Mouse (Mus musculus): Measurements from ENCODE around the gene Cers2. TPM values are rescaled to one million over a fixed set of nuclear protein-coding genes. Genes with fewer than 3 reads are reported as not detected.

The Cers2 gene
- polyA plus RNA-seq, 1 experiment from 2014 or later: 75.0 TPM

DNA sequence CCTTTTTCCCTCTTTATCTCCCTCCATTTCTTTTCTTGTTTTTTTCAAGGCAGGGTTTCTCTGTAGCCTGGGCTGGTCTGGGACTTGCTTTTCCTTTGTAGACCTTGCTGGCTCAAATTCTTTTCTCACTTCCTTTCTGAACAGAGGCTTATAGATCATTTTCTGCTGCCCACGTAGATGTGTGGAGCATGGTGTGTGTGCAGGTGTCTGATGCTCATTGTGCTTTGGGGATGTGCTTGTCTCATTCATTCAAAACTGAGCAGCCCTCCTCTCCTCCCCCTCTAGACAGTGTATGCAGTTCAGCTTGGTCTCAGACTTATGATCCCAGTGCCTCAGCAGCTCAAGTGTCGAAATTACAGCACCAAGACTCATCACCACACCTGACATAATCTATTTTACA, 4.5 kb downstream of the Cers2 start:
- Histone ChIP-seq H3K4me1 (ENCODE audit: control insufficient read depth, insufficient read depth, low read length) (peaks cover 12% of the 10 kb centered on the region; the same call in 1 of the 2 replicates), H3K4me3 (ENCODE audit: low read depth, low read length) (no peak overlapping the region), H3K9ac (replicated peaks; ENCODE audit: low read depth, low read length) (no peak overlapping the region), H3K36me3 (ENCODE audit: control insufficient read depth, insufficient read depth, low read length) (peaks cover 35% of the 10 kb centered on the region), H3K27me3 (ENCODE audit: control insufficient read depth, insufficient read depth, low read length) (no peaks in the 10 kb centered on the region), H3K27ac (ENCODE audit: low read depth, low read length) (no peak overlapping the region), H3K4me2 (ENCODE audit: low read depth, low read length) (no peak overlapping the region), H3K9me3 (ENCODE audit: control insufficient read depth, low read length) (no peaks in the 10 kb centered on the region)
- 64% methylated on average over 2 of the region's 2 CpGs for WGBS
- ATAC-seq (ENCODE audit: low read depth): no peak

DNA sequence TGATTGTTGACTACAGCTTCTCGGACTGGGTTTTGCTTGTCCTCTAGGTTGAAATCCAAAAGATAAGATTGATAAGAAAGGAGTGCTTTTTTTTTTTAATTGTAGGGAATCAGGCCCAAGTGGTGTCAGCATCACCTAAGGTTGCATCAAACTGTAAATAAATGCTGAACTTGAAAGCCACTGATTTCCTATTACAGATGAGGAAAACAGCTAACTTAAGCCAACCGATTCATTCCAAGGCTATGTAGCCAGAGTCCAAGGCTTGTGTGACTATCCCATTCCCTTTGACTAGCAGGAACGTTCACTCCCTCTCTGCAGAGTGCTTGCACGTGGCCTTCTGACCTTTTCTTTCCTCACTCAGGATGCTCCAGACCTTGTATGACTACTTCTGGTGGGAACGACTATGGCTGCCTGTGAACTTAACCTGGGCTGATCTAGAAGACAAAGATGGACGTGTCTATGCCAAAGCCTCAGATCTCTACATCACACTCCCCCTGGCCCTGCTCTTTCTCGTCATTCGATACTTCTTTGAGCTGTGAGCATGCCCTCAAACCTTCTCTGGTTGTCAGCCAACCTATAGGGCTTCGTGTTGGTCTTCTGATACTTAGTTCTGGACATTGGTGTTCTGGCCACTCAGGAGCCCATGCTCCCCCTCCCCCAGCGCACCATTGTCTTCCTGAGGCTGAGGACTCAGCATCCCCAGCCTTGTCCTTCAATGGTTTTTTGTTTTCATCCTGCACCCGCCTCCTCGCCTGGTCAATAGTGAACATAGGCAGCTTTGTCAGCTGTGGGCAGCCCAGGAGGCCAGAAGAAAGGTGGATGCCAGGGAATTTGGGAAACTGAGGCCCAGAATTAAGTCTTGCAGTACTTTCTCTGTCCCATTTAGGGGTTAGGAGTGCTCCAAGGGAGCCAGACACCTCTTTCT, 5.4 kb downstream of the Cers2 start:
- no peak overlapping the region for H3K27ac ChIP-seq (ENCODE audit: low read depth, low read length)
- peaks cover 43% of the 10 kb centered on the region for H3K36me3 ChIP-seq (ENCODE audit: control insufficient read depth, insufficient read depth, low read length)
- H3K9ac ChIP-seq (replicated peaks; ENCODE audit: low read depth, low read length): no peak overlapping the region
- 78% methylated on average over 12 of the region's 12 CpGs for WGBS
- H3K9me3 ChIP-seq (ENCODE audit: control insufficient read depth, low read length): no peaks in the 10 kb centered on the region
- peaks cover 12% of the 10 kb centered on the region; the same call in 1 of the 2 replicates for H3K4me1 ChIP-seq (ENCODE audit: control insufficient read depth, insufficient read depth, low read length)
- no peaks in the 10 kb centered on the region for H3K27me3 ChIP-seq (ENCODE audit: control insufficient read depth, insufficient read depth, low read length)
- ATAC-seq (ENCODE audit: low read depth): no peak
- H3K4me2 ChIP-seq (ENCODE audit: low read depth, low read length): no peak overlapping the region
- H3K4me3 ChIP-seq (ENCODE audit: low read depth, low read length): no peak overlapping the region

DNA sequence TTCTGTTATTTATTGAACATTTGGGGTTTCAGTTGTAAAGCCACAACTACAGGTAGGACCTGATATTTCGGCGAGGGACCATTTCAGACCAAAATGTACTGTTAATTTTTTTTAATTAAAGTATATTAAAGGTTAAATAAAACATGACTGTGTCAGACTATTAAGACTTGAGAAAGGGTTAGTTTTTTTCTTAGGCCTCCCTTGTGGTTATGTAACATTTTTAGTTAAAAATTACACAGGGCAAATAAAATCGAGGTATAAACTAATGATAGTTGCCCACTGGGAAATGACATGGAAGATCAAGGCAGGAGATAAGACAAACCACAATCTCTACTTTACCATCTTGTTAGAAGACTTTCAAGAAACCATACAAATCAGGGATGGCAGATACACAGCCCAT, 8.8 kb downstream of the Cers2 start:
- Histone ChIP-seq H3K9me3 (ENCODE audit: control insufficient read depth, low read length) (no peaks in the 10 kb centered on the region), H3K4me3 (ENCODE audit: low read depth, low read length) (no peak overlapping the region), H3K36me3 (ENCODE audit: control insufficient read depth, insufficient read depth, low read length) (peaks cover 73% of the 10 kb centered on the region), H3K9ac (replicated peaks; ENCODE audit: low read depth, low read length) (no peak overlapping the region), H3K4me2 (ENCODE audit: low read depth, low read length) (no peak overlapping the region), H3K27me3 (ENCODE audit: control insufficient read depth, insufficient read depth, low read length) (no peaks in the 10 kb centered on the region), H3K4me1 (ENCODE audit: control insufficient read depth, insufficient read depth, low read length) (no peaks in the 10 kb centered on the region), H3K27ac (ENCODE audit: low read depth, low read length) (no peak overlapping the region)
- ATAC-seq (ENCODE audit: low read depth): no peak
- 98% methylated on average over 3 of the region's 3 CpGs for WGBS

DNA sequence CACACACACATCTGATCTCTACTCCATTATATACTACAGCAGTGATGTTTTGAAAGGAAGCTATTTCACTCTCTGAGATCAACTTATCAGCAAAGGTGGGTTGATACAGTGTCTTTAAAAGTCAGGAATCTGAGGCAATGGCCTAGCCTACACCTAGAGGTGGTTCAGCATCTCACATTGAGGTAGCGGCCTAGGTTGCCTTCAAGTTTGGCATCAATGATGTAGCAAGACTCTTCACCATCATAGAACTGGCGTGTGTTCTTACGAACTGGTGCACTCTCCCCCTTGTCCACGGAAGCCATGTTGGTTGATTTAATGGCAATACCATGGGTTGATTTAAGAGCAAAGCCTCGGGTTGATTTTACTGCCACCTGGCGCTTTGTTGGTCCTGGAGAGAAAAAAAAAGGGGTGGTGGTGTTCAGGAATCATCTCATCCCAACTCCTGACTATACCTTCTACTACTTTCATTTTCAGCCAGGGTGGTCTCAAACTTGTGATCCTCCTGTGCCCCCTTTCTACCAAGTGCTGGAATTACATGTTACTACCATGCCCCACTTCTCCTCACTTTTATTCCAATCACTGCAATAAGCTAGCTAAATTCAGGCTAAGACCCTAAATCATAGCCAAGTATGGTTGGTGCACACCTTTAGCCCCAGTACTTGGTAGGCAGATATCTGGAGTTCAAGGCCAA, 10.0 kb downstream of the Cers2 start:
- no peaks in the 10 kb centered on the region for H3K27me3 ChIP-seq (ENCODE audit: control insufficient read depth, insufficient read depth, low read length)
- H3K4me3 ChIP-seq (ENCODE audit: low read depth, low read length): no peak overlapping the region
- H3K36me3 ChIP-seq (ENCODE audit: control insufficient read depth, insufficient read depth, low read length): peaks cover 75% of the 10 kb centered on the region
- ATAC-seq (ENCODE audit: low read depth): no peak
- H3K9ac ChIP-seq (replicated peaks; ENCODE audit: low read depth, low read length): no peak overlapping the region
- H3K4me2 ChIP-seq (ENCODE audit: low read depth, low read length): no peak overlapping the region
- no peaks in the 10 kb centered on the region for H3K9me3 ChIP-seq (ENCODE audit: control insufficient read depth, low read length)
- no peaks in the 10 kb centered on the region for H3K4me1 ChIP-seq (ENCODE audit: control insufficient read depth, insufficient read depth, low read length)
- 94% methylated on average over 6 of the region's 6 CpGs for WGBS
- no peak overlapping the region for H3K27ac ChIP-seq (ENCODE audit: low read depth, low read length)

DNA sequence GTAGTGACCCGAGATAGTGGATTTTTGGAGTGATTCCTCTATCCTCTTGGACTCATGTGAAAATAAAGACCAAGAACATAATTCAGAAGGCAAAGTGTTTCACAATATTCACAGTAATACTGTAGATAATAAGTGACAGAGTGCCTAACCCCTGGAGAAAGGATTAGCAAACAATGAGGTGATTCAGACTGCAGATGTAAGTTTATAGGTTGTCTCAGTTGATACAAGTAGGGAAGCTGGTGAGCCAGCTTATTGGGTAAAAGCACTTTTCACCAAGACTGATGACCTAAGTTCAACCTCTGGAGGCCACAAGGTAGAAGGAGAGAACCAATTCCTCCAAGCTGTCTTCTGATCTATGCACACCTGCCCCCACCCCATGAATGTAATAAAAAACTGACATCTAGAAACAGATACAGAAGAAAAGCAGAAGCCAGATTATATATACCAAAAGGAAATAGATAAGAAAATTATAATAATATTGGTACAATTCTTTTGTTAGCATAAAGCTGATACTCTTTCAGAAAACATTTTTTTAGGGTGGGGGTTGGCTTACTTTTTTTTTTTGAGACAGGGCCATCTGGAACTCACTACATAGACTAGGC, 14.3 kb downstream of the Cers2 start:
- Histone ChIP-seq H3K9ac (replicated peaks; ENCODE audit: low read depth, low read length) (no peak overlapping the region), H3K27me3 (ENCODE audit: control insufficient read depth, insufficient read depth, low read length) (no peaks in the 10 kb centered on the region), H3K36me3 (ENCODE audit: control insufficient read depth, insufficient read depth, low read length) (peaks cover 59% of the 10 kb centered on the region), H3K27ac (ENCODE audit: low read depth, low read length) (no peak overlapping the region), H3K4me1 (ENCODE audit: control insufficient read depth, insufficient read depth, low read length) (no peaks in the 10 kb centered on the region), H3K9me3 (ENCODE audit: control insufficient read depth, low read length) (no peaks in the 10 kb centered on the region), H3K4me2 (ENCODE audit: low read depth, low read length) (no peak overlapping the region), H3K4me3 (ENCODE audit: low read depth, low read length) (no peak overlapping the region)
- WGBS: 94% methylated on average over 1 of the region's 1 CpGs
- no peak for ATAC-seq (ENCODE audit: low read depth)

DNA sequence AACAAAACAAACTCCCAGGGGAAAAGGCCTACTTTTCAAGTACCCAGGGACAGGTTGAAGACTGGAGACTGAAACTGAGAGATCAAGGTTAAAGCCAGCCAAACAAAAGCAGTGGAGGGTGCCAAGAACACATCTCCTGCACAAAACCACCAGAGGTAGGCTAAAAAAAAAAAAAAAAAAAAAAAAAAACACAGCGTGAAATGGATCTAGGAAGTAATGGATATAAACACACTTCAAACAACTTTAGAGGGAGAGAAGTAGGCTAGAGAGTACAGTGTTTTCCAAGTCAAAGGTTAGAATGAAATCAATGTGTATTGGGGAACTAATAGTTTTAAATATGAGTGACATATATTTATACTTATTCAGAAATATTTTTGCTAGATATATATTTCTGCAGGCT, 16.9 kb downstream of the Cers2 start:
- no peaks in the 10 kb centered on the region for H3K27me3 ChIP-seq (ENCODE audit: control insufficient read depth, insufficient read depth, low read length)
- H3K27ac ChIP-seq (ENCODE audit: low read depth, low read length): no peak overlapping the region
- H3K9ac ChIP-seq (replicated peaks; ENCODE audit: low read depth, low read length): no peak overlapping the region
- 91% methylated on average over 1 of the region's 1 CpGs for WGBS
- peaks cover 54% of the 10 kb centered on the region for H3K36me3 ChIP-seq (ENCODE audit: control insufficient read depth, insufficient read depth, low read length)
- H3K4me1 ChIP-seq (ENCODE audit: control insufficient read depth, insufficient read depth, low read length): no peaks in the 10 kb centered on the region
- H3K4me3 ChIP-seq (ENCODE audit: low read depth, low read length): no peak overlapping the region
- ATAC-seq (ENCODE audit: low read depth): no peak
- H3K9me3 ChIP-seq (ENCODE audit: control insufficient read depth, low read length): no peaks in the 10 kb centered on the region
- H3K4me2 ChIP-seq (ENCODE audit: low read depth, low read length): no peak overlapping the region

DNA sequence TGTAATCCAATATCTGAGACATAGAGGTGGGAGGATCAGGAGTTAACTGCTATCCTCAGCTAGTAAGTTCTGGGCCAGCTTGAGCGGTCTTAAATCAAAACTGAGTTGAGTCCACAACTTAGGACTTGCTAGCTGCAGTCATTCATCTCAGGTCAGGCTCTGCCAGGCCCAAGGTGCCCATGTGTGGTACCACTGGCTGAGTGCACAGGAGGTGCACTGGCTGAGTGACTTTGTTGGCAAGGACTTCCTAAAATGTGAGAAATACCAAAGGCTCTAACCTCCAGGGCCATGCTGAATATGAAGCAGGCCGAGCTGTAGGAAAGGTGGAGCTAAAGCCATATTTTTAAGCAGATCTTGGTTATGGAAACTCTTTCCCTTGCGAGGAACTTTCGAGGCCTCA, 22.8 kb downstream of the Cers2 start:
- Histone ChIP-seq H3K4me1 (ENCODE audit: control insufficient read depth, insufficient read depth, low read length) (no peaks in the 10 kb centered on the region), H3K27ac (ENCODE audit: low read depth, low read length) (no peak overlapping the region), H3K4me2 (ENCODE audit: low read depth, low read length) (no peak overlapping the region), H3K4me3 (ENCODE audit: low read depth, low read length) (no peak overlapping the region), H3K36me3 (ENCODE audit: control insufficient read depth, insufficient read depth, low read length) (peaks cover 76% of the 10 kb centered on the region), H3K27me3 (ENCODE audit: control insufficient read depth, insufficient read depth, low read length) (no peaks in the 10 kb centered on the region), H3K9ac (replicated peaks; ENCODE audit: low read depth, low read length) (no peak overlapping the region), H3K9me3 (ENCODE audit: control insufficient read depth, low read length) (no peaks in the 10 kb centered on the region)
- no peak for ATAC-seq (ENCODE audit: low read depth)
- 99% methylated on average over 4 of the region's 4 CpGs for WGBS

DNA sequence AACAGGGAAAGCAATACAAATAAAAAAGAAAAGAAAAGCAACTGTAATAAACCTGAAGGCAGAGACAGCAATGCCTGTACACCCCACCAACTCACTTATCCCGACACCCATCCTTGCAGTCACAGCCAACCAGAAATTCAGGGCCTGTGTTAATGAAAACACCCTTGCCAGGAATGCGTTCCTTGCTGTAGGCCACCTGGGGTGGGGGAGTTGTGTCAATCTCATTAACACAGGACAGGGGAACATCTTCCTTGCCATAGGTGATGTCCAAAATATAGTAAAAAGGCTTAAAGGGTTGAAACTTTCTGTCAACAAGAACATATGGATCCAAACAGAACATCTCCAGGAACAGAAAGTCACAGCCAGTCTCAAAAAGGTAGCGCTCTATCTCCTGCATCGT, 23.7 kb downstream of the Cers2 start:
- no peak overlapping the region for H3K4me2 ChIP-seq (ENCODE audit: low read depth, low read length)
- no peak overlapping the region for H3K4me3 ChIP-seq (ENCODE audit: low read depth, low read length)
- no peaks in the 10 kb centered on the region for H3K27me3 ChIP-seq (ENCODE audit: control insufficient read depth, insufficient read depth, low read length)
- no peaks in the 10 kb centered on the region for H3K9me3 ChIP-seq (ENCODE audit: control insufficient read depth, low read length)
- 93% methylated on average over 4 of the region's 4 CpGs for whole genome bisulfite sequencing
- no peaks in the 10 kb centered on the region for H3K4me1 ChIP-seq (ENCODE audit: control insufficient read depth, insufficient read depth, low read length)
- no peak overlapping the region for H3K9ac ChIP-seq (replicated peaks; ENCODE audit: low read depth, low read length)
- H3K36me3 ChIP-seq (ENCODE audit: control insufficient read depth, insufficient read depth, low read length): peaks cover 83% of the 10 kb centered on the region
- ATAC-seq (ENCODE audit: low read depth): no peak
- no peak overlapping the region for H3K27ac ChIP-seq (ENCODE audit: low read depth, low read length)
